Mouse (Mus musculus): ENCODE data around the gene Prss44. TPM values are rescaled to one million over a fixed set of nuclear protein-coding genes. Genes with fewer than 3 reads are reported as not detected.

Prss44 gene
- polyA plus RNA-seq, 1 experiment from 2014 or later = not detected

Other genes starting within 250 kb of the Prss44 start
- gene Nradd, start 189.5 kb upstream of the Prss44 start, polyA plus RNA-seq (2015; fragmentation: Nextera tagmentation; extraction: Ambion mirVana) = 31.1 and 31.7 TPM in 2 replicates
- 3.5 and 4.3 TPM in 2 replicates for gene Nbeal2, start 159.8 kb upstream of the Prss44 start, polyA plus RNA-seq (2015; fragmentation: Nextera tagmentation; extraction: Ambion mirVana)
- 103 and 107 TPM in 2 replicates for gene Ccdc12, start 157.5 kb upstream of the Prss44 start, polyA plus RNA-seq (2015; fragmentation: Nextera tagmentation; extraction: Ambion mirVana)
- 0.17 TPM in 1 of 2 replicates, not detected in the other for gene Myl3, start 72.1 kb upstream of the Prss44 start, polyA plus RNA-seq (2015; fragmentation: Nextera tagmentation; extraction: Ambion mirVana)
- 11.0 and 12.0 TPM in 2 replicates for gene Pth1r, start 66.8 kb upstream of the Prss44 start, polyA plus RNA-seq (2015; fragmentation: Nextera tagmentation; extraction: Ambion mirVana)
- not detected in 2 replicates for gene Prss42, start 15.8 kb upstream of the Prss44 start, polyA plus RNA-seq (2015; fragmentation: Nextera tagmentation; extraction: Ambion mirVana)
- not detected in 2 replicates for gene Prss43, start 12.7 kb downstream of the Prss44 start, polyA plus RNA-seq (2015; fragmentation: Nextera tagmentation; extraction: Ambion mirVana)
- gene Prss45, start 20.6 kb downstream of the Prss44 start, polyA plus RNA-seq (2015; fragmentation: Nextera tagmentation; extraction: Ambion mirVana) = 0.13 TPM in 1 of 2 replicates, not detected in the other
- gene Prss46, start 30.5 kb downstream of the Prss44 start, polyA plus RNA-seq (2015; fragmentation: Nextera tagmentation; extraction: Ambion mirVana) = not detected in 2 replicates
- 0.36 and 0.41 TPM in 2 replicates for gene Prss50, start 44.0 kb downstream of the Prss44 start, polyA plus RNA-seq (2015; fragmentation: Nextera tagmentation; extraction: Ambion mirVana)
- 2.2 and 3.1 TPM in 2 replicates for gene Als2cl, start 65.9 kb downstream of the Prss44 start, polyA plus RNA-seq (2015; fragmentation: Nextera tagmentation; extraction: Ambion mirVana)
- 4.2 and 4.7 TPM in 2 replicates for gene Tmie, start 66.1 kb downstream of the Prss44 start, polyA plus RNA-seq (2015; fragmentation: Nextera tagmentation; extraction: Ambion mirVana)
- not detected in 2 replicates for gene Fam240a, start 102.9 kb downstream of the Prss44 start, polyA plus RNA-seq (2015; fragmentation: Nextera tagmentation; extraction: Ambion mirVana)
- gene Tdgf1, start 132.2 kb downstream of the Prss44 start, polyA plus RNA-seq (2015; fragmentation: Nextera tagmentation; extraction: Ambion mirVana) = 0.22 and 0.37 TPM in 2 replicates
- gene Lrrc2, start 137.6 kb downstream of the Prss44 start, polyA plus RNA-seq (2015; fragmentation: Nextera tagmentation; extraction: Ambion mirVana) = 0.80 and 2.4 TPM in 2 replicates
- gene Rtp3, start 176.6 kb downstream of the Prss44 start, polyA plus RNA-seq (2015; fragmentation: Nextera tagmentation; extraction: Ambion mirVana) = not detected in 2 replicates
- gene Ltf, start 205.3 kb downstream of the Prss44 start, polyA plus RNA-seq (2015; fragmentation: Nextera tagmentation; extraction: Ambion mirVana) = 1.2 and 2.0 TPM in 2 replicates
- gene Ccrl2, start 243.5 kb downstream of the Prss44 start, polyA plus RNA-seq (2015; fragmentation: Nextera tagmentation; extraction: Ambion mirVana) = 0.66 and 1.2 TPM in 2 replicates

Data from hindbrain, embryonic 15.5 days (tissue).